Mouse (Mus musculus): ENCODE measurements at regions not wholly inside any gene's neighbourhood (a gene's known extent, or its start where the extent isn't known, plus 50 kb on each side); places are given as distances from the start of the nearest gene placed in this dataset.

DNA sequence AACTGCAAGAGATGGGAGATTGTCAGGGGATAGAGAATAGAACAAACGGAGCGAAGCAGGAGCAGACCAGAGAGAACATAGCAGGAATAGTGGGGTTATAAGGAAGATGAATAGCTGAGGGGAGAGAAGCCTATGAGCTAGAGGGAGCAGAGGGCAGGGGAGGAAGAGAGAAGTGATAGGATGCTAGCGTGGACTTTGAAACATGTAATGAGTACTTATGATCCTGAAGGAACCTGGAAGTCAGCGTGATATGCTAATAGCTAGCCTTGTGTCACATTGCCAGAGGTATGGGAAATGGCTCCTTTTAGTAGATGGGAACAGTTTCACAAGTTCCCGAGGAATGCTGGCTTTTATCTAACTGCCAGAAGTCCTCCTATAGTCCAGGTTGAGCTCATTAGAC, 51.8 kb downstream of the Calml3 start:
- DNase-seq (ENCODE audit: low read depth) = no peak
- TF ChIP-seq CTCF (IDR thresholded peaks at IDR 0.05; ENCODE audit: borderline replicate concordance, extremely low read depth, insufficient read depth, insufficient read length) = no peak
- no peak for TF ChIP-seq POLR2A (IDR thresholded peaks at IDR 0.05; ENCODE audit: borderline replicate concordance, extremely low read depth, insufficient read depth, insufficient read length, poor library complexity, severe bottlenecking)

DNA sequence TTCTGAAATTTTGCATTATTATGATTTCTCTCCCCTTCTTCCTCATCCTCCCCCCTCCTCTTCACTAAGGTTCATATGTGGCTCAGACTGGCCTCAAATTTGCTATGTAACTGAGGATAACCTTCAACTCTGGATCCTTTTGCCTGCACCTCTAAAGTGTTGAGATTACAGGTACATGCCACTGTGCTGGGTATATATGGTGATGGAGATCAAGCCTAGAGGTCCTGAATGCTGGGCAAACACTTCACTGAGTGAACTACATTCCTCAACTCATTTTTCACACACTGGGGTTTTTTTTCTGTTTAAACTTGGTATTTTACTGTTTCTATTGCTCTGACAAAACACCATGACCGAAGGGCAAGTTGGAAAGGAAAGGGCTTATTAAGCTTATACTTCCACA, 52.9 kb downstream of the Calml3 start:
- DNase-seq (ENCODE audit: low read depth) = no peak

GRCm38 (mm10) chr13:3750756-3751155, 53.4 kb downstream of the Calml3 start:
- DNase-seq (ENCODE audit: low read depth) = no peak
- TF ChIP-seq POLR2A (IDR thresholded peaks at IDR 0.05; ENCODE audit: borderline replicate concordance, extremely low read depth, insufficient read depth, insufficient read length, poor library complexity, severe bottlenecking) = no peak
- no peak for TF ChIP-seq CTCF (IDR thresholded peaks at IDR 0.05; ENCODE audit: borderline replicate concordance, extremely low read depth, insufficient read depth, insufficient read length)

More for the DNA sequence above, 52.9 kb downstream of the Calml3 start:
- TF ChIP-seq CTCF (IDR thresholded peaks at IDR 0.05; ENCODE audit: borderline replicate concordance, extremely low read depth, insufficient read depth, insufficient read length) (no peak), POLR2A (IDR thresholded peaks at IDR 0.05; ENCODE audit: borderline replicate concordance, extremely low read depth, insufficient read depth, insufficient read length, poor library complexity, severe bottlenecking) (no peak)

DNA sequence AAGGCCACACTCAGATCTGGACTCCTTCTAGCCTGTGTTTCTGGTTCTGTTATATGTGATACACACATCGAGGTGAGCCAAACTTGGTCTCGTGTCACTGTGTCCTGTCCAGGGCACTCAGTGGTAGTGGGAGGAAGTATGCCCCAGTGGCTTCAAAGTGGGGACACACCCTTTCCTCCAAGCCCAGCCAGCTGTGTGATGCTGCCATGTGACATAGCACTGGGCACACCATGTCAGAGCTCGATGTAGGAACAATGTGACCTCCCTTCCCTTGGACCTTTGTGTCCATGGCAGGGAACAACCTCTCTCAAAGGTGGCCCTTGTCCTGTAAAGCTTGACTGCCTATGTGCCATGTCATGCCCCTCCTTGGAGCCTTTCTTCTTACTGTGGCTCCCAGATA, 54.5 kb downstream of the Calml3 start:
- no peak for DNase-seq (ENCODE audit: low read depth)
- no peak for TF ChIP-seq CTCF (IDR thresholded peaks at IDR 0.05; ENCODE audit: borderline replicate concordance, extremely low read depth, insufficient read depth, insufficient read length)
- no peak for TF ChIP-seq POLR2A (IDR thresholded peaks at IDR 0.05; ENCODE audit: borderline replicate concordance, extremely low read depth, insufficient read depth, insufficient read length, poor library complexity, severe bottlenecking)

DNA sequence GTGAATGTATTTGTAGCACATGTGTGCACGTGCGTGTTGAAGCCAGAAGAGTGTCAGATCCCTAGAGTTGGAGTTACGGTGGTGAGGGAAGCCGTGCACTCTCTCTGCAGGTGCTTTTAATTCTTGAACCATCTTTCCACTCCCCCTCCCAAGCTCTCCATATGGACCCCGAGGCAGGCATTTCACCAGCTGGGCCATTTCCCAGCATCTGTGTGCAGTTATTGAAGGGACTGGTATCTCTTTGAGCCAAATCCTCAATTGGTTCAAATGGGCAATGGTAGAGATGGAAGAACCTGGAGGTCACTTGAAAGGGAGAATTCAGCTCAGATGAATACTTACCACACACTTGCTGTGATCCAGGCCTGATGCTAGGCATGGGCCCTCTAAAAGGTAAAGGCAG, 55.3 kb downstream of the Calml3 start:
- TF ChIP-seq CTCF (IDR thresholded peaks at IDR 0.05; ENCODE audit: borderline replicate concordance, extremely low read depth, insufficient read depth, insufficient read length) (no peak), POLR2A (IDR thresholded peaks at IDR 0.05; ENCODE audit: borderline replicate concordance, extremely low read depth, insufficient read depth, insufficient read length, poor library complexity, severe bottlenecking) (no peak)
- no peak for DNase-seq (ENCODE audit: low read depth)

GRCm38 (mm10) chr13:3746524-3746923, 57.6 kb downstream of the Calml3 start:
- DNase-seq (ENCODE audit: low read depth) = peak; percentile 27
- TF ChIP-seq POLR2A (IDR thresholded peaks at IDR 0.05; ENCODE audit: borderline replicate concordance, extremely low read depth, insufficient read depth, insufficient read length, poor library complexity, severe bottlenecking) (no peak), CTCF (IDR thresholded peaks at IDR 0.05; ENCODE audit: borderline replicate concordance, extremely low read depth, insufficient read depth, insufficient read length) (no peak)

DNA sequence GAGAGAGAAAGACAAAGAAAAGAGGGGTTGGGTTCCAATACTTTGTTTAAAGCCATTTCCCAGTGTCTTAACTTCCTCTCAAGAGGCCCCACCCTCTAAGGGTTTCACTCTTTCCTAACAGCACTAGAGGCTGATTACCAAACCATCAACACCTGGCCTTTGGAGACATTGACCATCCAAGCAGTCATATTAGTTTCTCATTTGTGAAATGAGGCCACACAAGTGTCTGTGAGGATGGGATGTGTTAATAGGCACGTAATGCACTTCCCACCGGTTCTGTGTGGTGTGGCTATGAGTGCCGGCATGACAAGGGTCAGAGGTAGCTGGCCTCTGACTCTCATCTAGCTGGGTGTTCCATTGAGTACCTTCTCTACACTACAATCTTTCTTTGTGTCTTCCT, 59.2 kb downstream of the Calml3 start:
- no peak for DNase-seq (ENCODE audit: low read depth)
- no peak for TF ChIP-seq POLR2A (IDR thresholded peaks at IDR 0.05; ENCODE audit: borderline replicate concordance, extremely low read depth, insufficient read depth, insufficient read length, poor library complexity, severe bottlenecking)
- TF ChIP-seq CTCF (IDR thresholded peaks at IDR 0.05; ENCODE audit: borderline replicate concordance, extremely low read depth, insufficient read depth, insufficient read length) = no peak

- DNase-seq (ENCODE audit: low read depth) = no peak
- TF ChIP-seq POLR2A (IDR thresholded peaks at IDR 0.05; ENCODE audit: borderline replicate concordance, extremely low read depth, insufficient read depth, insufficient read length, poor library complexity, severe bottlenecking) (no peak), CTCF (IDR thresholded peaks at IDR 0.05; ENCODE audit: borderline replicate concordance, extremely low read depth, insufficient read depth, insufficient read length) (no peak)
These were observed 60.2 kb downstream of the Calml3 start for GRCm38 (mm10) chr13:3743692-3744457.

GRCm38 (mm10) chr13:3742763-3743401, 61.2 kb downstream of the Calml3 start:
- no peak for TF ChIP-seq POLR2A (IDR thresholded peaks at IDR 0.05; ENCODE audit: borderline replicate concordance, extremely low read depth, insufficient read depth, insufficient read length, poor library complexity, severe bottlenecking)
- no peak for DNase-seq (ENCODE audit: low read depth)

DNA sequence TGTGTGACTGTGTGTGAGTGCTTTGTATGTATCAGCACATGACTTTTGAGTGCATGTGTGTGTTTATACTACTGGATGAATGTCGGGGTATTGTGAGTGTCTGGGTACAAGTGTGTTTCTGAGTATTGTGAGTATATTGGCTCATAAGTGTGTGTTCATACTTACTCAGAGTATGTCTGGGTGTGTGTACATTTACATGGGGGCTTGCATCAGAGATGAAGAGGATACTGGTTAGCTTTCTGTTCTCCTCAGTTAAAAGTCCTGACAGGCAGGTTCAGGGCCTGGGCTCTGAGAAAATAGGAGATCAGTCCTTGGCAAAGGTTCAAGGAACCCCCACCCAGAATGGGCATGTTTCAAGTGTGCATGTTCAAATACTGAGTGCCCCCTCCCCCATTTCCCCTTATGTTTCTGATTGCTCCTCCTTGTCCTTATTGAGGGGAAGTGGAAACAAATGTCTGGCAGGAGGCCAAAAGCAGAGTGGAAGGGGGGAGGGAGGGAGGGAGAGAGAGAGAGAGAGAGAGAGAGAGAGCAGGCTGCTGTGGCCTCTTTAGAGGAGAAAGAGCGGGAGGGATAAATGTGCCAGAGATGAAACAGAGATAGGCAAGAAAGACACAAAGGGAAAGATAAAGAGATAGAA, 61.9 kb downstream of the Calml3 start:
- peak; percentile 94 for DNase-seq (ENCODE audit: low read depth)
- TF ChIP-seq CTCF (IDR thresholded peaks at IDR 0.05; ENCODE audit: borderline replicate concordance, extremely low read depth, insufficient read depth, insufficient read length) (no peak), POLR2A (IDR thresholded peaks at IDR 0.05; ENCODE audit: borderline replicate concordance, extremely low read depth, insufficient read depth, insufficient read length, poor library complexity, severe bottlenecking) (no peak)

DNA sequence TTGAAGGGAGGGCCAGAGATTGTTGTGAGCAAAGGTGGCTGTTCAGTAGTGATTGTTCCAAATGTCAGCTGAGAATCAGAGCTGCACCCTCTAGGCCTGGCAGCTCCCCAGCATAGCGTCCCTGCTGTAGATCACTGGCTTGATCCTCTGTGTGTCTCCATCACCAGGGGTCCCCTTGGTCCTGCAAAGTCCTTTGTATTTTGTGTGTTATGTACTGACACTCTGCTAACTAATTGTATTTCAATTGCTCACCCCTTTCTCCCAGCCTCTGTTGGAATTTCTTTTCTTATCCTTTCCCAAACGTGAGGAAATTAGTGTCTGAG, 73.5 kb downstream of the Calml3 start:
- TF ChIP-seq CTCF (IDR thresholded peaks at IDR 0.05; ENCODE audit: borderline replicate concordance, extremely low read depth, insufficient read depth, insufficient read length) = no peak
- TF ChIP-seq POLR2A (IDR thresholded peaks at IDR 0.05; ENCODE audit: borderline replicate concordance, extremely low read depth, insufficient read depth, insufficient read length, poor library complexity, severe bottlenecking) = no peak
- DNase-seq (ENCODE audit: low read depth) = no peak
